In genomic region chr11:117113377-117113776, GRCm38 (mm10) we compare ENCODE assay signal across 8 mouse cellular contexts. TPM values are rescaled to one million over a fixed set of nuclear protein-coding genes. Genes with fewer than 3 reads are reported as not detected.
DNase-seq lines count a peak whose midpoint lies in the region; TF ChIP-seq lines count a peak whose summit lies in the region.

No protein-coding gene starts in this region.

- peaks cover 30% of the 10 kb centered on the region for H3K79me2 ChIP-seq in myocyte (ENCODE audit: control insufficient read depth, insufficient read depth)

- TF ChIP-seq CTCF in left cerebral cortex, adult 2 months (IDR thresholded peaks at IDR 0.05) = peak; percentile 54
- peak; percentile 24; the same call in 1 of the 2 replicates for TF ChIP-seq CTCF in cortical plate, adult 2 months (IDR thresholded peaks at IDR 0.05; ENCODE audit: extremely low read depth, insufficient read depth, low read length)

- DNase-seq in adrenal gland, postnatal 14 days = peak; percentile 57
- no peak for DNase-seq in adrenal gland, postnatal 10 days
- no peak for DNase-seq in left cerebral cortex, adult 2 months (ENCODE audit: extremely low spot score in 1 of 2, low spot score in 2 of 2)
- DNase-seq in left cerebral cortex, adult 9 months (ENCODE audit: low spot score in 2 of 2) = no peak
- no peak for DNase-seq in right cerebral cortex, adult 18-20 months
- no peak for DNase-seq in embryo, embryonic 9.5 days (ENCODE audit: extremely low spot score)

- intact Hi-C loops in left cerebral cortex, adult 2 months (cut with DNase I) = no loop called here

- H3K4me3 ChIP-seq in left cerebral cortex, adult 2 months = no peak overlapping the region
- H3K4me3 ChIP-seq in cortical plate, adult 2 months (ENCODE audit: insufficient read depth, low read length) = no peak overlapping the region
- peak overlapping the region; percentile 49 for H3K4me3 ChIP-seq in myocyte

- H3K27ac ChIP-seq in left cerebral cortex, adult 2 months = no peak overlapping the region
- no peak overlapping the region for H3K27ac ChIP-seq in cortical plate, adult 2 months (ENCODE audit: insufficient read depth, low read length)

- H3K27me3 ChIP-seq in myocyte (ENCODE audit: control insufficient read depth, insufficient read depth, insufficient read length) = no peaks in the 10 kb centered on the region

- H3K36me3 ChIP-seq in myocyte (ENCODE audit: control insufficient read depth, insufficient read depth) = no peaks in the 10 kb centered on the region

- no peak for TF ChIP-seq POLR2A in cortical plate, adult 2 months (IDR thresholded peaks at IDR 0.05; ENCODE audit: extremely low read depth, insufficient read depth, low read length)
- TF ChIP-seq POLR2A in myocyte (IDR thresholded peaks at IDR 0.05; ENCODE audit: insufficient read length, low read depth) = no peak

- peaks cover 6% of the 10 kb centered on the region for H3K4me1 ChIP-seq in cortical plate, adult 2 months (ENCODE audit: control insufficient read depth, insufficient read depth, low read length)

- H3ac ChIP-seq in myocyte (ENCODE audit: control insufficient read depth, insufficient read length) = no peak overlapping the region

- peak overlapping the region; percentile 71 for H3K4me2 ChIP-seq in myocyte (ENCODE audit: low read depth)

TF ChIP-seq in myocyte, 11 proteins besides CTCF, POLR2A, EP300 and RAD21:
- no peak for TF ChIP-seq USF1 (IDR thresholded peaks at IDR 0.05; ENCODE audit: low read depth)
- no peak for TF ChIP-seq SRF (IDR thresholded peaks at IDR 0.05; ENCODE audit: control insufficient read depth, insufficient read length, low read depth)
- no peak for TF ChIP-seq MYOD1 (IDR thresholded peaks at IDR 0.05; ENCODE audit: control insufficient read depth in 1 of 3, insufficient read length in 2 of 3, low read depth in 2 of 3)
- no peak for TF ChIP-seq TCF3 (IDR thresholded peaks at IDR 0.05; ENCODE audit: insufficient read length, low read depth)
- no peak for TF ChIP-seq E2F4 (IDR thresholded peaks at IDR 0.05; ENCODE audit: insufficient read depth)
- no peak for TF ChIP-seq TCF12 (IDR thresholded peaks at IDR 0.05; ENCODE audit: insufficient read depth, poor library complexity, severe bottlenecking)
- no peak for TF ChIP-seq MYOG (IDR thresholded peaks at IDR 0.05; ENCODE audit: control insufficient read depth in 1 of 3, insufficient read depth in 1 of 3, insufficient read length in 2 of 3, low read depth in 2 of 3)
- TF ChIP-seq REST (IDR thresholded peaks at IDR 0.05; ENCODE audit: insufficient read depth, insufficient read length) = no peak

RNA-seq across cellular contexts. Expression of gene Sec14l1, which starts 1.6 kb away (rescaled TPM):
- total RNA-seq in adrenal gland, postnatal 14 days (2021) = 119 TPM in 2 replicates
- 100 to 1,000 TPM; 101 to 113 TPM for total RNA-seq in adrenal gland, postnatal 10 days (2021)
- 100 to 1,000 TPM; 198 to 229 TPM for total RNA-seq in left cerebral cortex, adult 2 months (2021)
- polyA plus RNA-seq in cortical plate, adult 2 months (2012; rRNA removed) = 190 and 191 TPM in 2 replicates
- polyA plus RNA-seq in myocyte (2012; fragmentation: generic; extraction: Trizol) = 84.8 TPM
